Mouse (Mus musculus) midbrain, embryonic 16.5 days (tissue): ENCODE results near the gene Zfpm1. TPM values are rescaled to one million over a fixed set of nuclear protein-coding genes. Genes with fewer than 3 reads are reported as not detected.

ENCODE experiments used
- ATAC-seq: fragments of 200-750 bp; cut with Nextera tagmentation; 2 replicates; pipeline ENCODE4 v1.8.0; 2017; ENCODE audit warnings: moderate TSS enrichment
- H3K27ac ChIP-seq: fragments of 300-500 bp; sonication (generic); 2 replicates; pipeline ENCODE4 v1.5.1; 2014; ENCODE audit warnings: mild to moderate bottlenecking, low read length, mixed read lengths
- H3K27me3 ChIP-seq: fragments of 300-500 bp; sonication (generic); 2 replicates; pipeline ENCODE4 v1.6.1; 2014; ENCODE audit warnings: low read depth, low read length, mixed read lengths; ENCODE audit not compliant: control insufficient read depth, insufficient read depth
- H3K36me3 ChIP-seq: fragments of 300-500 bp; sonication (generic); 2 replicates; pipeline ENCODE4 v1.6.1; 2014; ENCODE audit warnings: mild to moderate bottlenecking, low read length, moderate library complexity, mixed read lengths; ENCODE audit not compliant: control insufficient read depth, insufficient read depth
- H3K4me1 ChIP-seq: fragments of 300-500 bp; sonication (generic); 2 replicates; pipeline ENCODE4 v1.6.1; 2014; ENCODE audit warnings: mild to moderate bottlenecking, low read length, mixed read lengths; ENCODE audit not compliant: control insufficient read depth, insufficient read depth
- H3K4me2 ChIP-seq: fragments of 300-500 bp; sonication (generic); 2 replicates; pipeline ENCODE4 v1.6.1; 2014; ENCODE audit warnings: mild to moderate bottlenecking, low read length, mixed read lengths
- H3K4me3 ChIP-seq: fragments of 300-500 bp; sonication (generic); 2 replicates; pipeline ENCODE4 v1.5.1; 2014; ENCODE audit warnings: low read depth, mild to moderate bottlenecking, low read length, moderate library complexity, mixed read lengths
- H3K9ac ChIP-seq: fragments of 300-500 bp; sonication (generic); 2 replicates; pipeline ENCODE4 v1.6.1; 2014; ENCODE audit warnings: low read depth, low read length, mixed read lengths
- H3K9me3 ChIP-seq: fragments of 300-500 bp; sonication (generic); replicated peaks from 2 replicates; pipeline ENCODE4 v1.6.1; 2014; ENCODE audit warnings: mild to moderate bottlenecking, low read length, mixed read lengths; ENCODE audit not compliant: control insufficient read depth, poor library complexity, severe bottlenecking
- WGBS: fragments of 180-500 bp; shearing (Covaris S2); extraction: QIAGEN DNeasy Blood & Tissue Kit; methylation state at CpG from one replicate; pipeline ENCODE4 v1.1.7; 2014; 5-methylcytosine and 5-hydroxymethylcytosine counted together
- polyA plus RNA-seq: library from polyadenylated mRNA; unstranded; fragments of >200 nt; fragmentation: Nextera tagmentation; extraction: Ambion mirVana; gene quantifications from 2 replicates; pipeline ENCODE4 v1.2.1, GENCODE M21; 2015

Gene Zfpm1
- polyA plus RNA-seq, 1 experiment from 2014 or later = 0.77 TPM

- Histone ChIP-seq H3K4me3 (no peak overlapping the region), H3K4me2 (no peak overlapping the region), H3K27ac (no peak overlapping the region), H3K4me1 (peaks cover 10% of the 10 kb centered on the region; the same call in 1 of the 2 replicates), H3K9me3 (no peaks in the 10 kb centered on the region), H3K36me3 (no peaks in the 10 kb centered on the region), H3K9ac (no peak overlapping the region), H3K27me3 (peaks cover 33% of the 10 kb centered on the region)
- WGBS = 72% methylated on average over 6 of the region's 6 CpGs
- no peak for ATAC-seq
Observed at GRCm38 (mm10) chr8:122332753-122333506, 51.0 kb downstream of the Zfpm1 start.

- Histone ChIP-seq H3K27me3 (peaks cover 39% of the 10 kb centered on the region), H3K9ac (no peak overlapping the region), H3K4me3 (no peak overlapping the region), H3K27ac (no peak overlapping the region), H3K9me3 (no peaks in the 10 kb centered on the region), H3K4me1 (peaks cover 10% of the 10 kb centered on the region; the same call in 1 of the 2 replicates), H3K4me2 (no peak overlapping the region), H3K36me3 (no peaks in the 10 kb centered on the region)
- ATAC-seq = no peak
- WGBS = 82% methylated on average over 7 of the region's 7 CpGs
Observed at GRCm38 (mm10) chr8:122333531-122333930, 51.6 kb downstream of the Zfpm1 start.

GRCm38 (mm10) chr8:122334791-122335490 lies 53.0 kb downstream of the Zfpm1 start:
- peak overlapping the region; percentile 65; the same call in 1 of the 2 replicates for H3K4me2 ChIP-seq
- H3K4me3 ChIP-seq = no peak overlapping the region
- no peak overlapping the region for H3K9ac ChIP-seq
- peaks cover 6% of the 10 kb centered on the region; the same call in 1 of the 2 replicates for H3K4me1 ChIP-seq
- 87% methylated on average over 13 of the region's 13 CpGs for WGBS
- H3K27ac ChIP-seq = no peak overlapping the region
- peaks cover 40% of the 10 kb centered on the region for H3K27me3 ChIP-seq
- H3K36me3 ChIP-seq = no peaks in the 10 kb centered on the region
- H3K9me3 ChIP-seq = no peaks in the 10 kb centered on the region
- ATAC-seq = no peak

GRCm38 (mm10) chr8:122335638-122336250 lies 53.8 kb downstream of the Zfpm1 start:
- ATAC-seq = peak; percentile 39
- Histone ChIP-seq H3K4me3 (peak overlapping the region; percentile 61), H3K4me1 (peaks cover 6% of the 10 kb centered on the region; the same call in 1 of the 2 replicates), H3K9ac (peak overlapping the region; percentile 70), H3K4me2 (peak overlapping the region; percentile 65), H3K27me3 (peaks cover 40% of the 10 kb centered on the region), H3K9me3 (no peaks in the 10 kb centered on the region), H3K36me3 (no peaks in the 10 kb centered on the region), H3K27ac (0 out of 2 replicates have a peak overlapping the region, but pooled peaks have one; percentile 2)
- 7% methylated on average over 49 of the region's 57 CpGs for WGBS

GRCm38 (mm10) chr8:122336251-122336910 lies 54.4 kb downstream of the Zfpm1 start:
- peaks cover 6% of the 10 kb centered on the region; the same call in 1 of the 2 replicates for H3K4me1 ChIP-seq
- peaks cover 40% of the 10 kb centered on the region for H3K27me3 ChIP-seq
- ATAC-seq = peak; percentile 62
- 0 out of 2 replicates have a peak overlapping the region, but pooled peaks have one; percentile 2 for H3K27ac ChIP-seq
- peak overlapping the region; percentile 61 for H3K4me3 ChIP-seq
- H3K9ac ChIP-seq = peak overlapping the region; percentile 70
- no peaks in the 10 kb centered on the region for H3K36me3 ChIP-seq
- peak overlapping the region; percentile 65 for H3K4me2 ChIP-seq
- WGBS = 2% methylated on average over 64 of the region's 81 CpGs
- no peaks in the 10 kb centered on the region for H3K9me3 ChIP-seq

GRCm38 (mm10) chr8:122338852-122339251 lies 56.9 kb downstream of the Zfpm1 start:
- peaks cover 14% of the 10 kb centered on the region for H3K4me1 ChIP-seq
- H3K36me3 ChIP-seq = no peaks in the 10 kb centered on the region
- ATAC-seq = no peak
- H3K27me3 ChIP-seq = peaks cover 46% of the 10 kb centered on the region
- no peak overlapping the region for H3K4me3 ChIP-seq
- 47% methylated on average over 6 of the region's 6 CpGs for WGBS
- no peak overlapping the region for H3K27ac ChIP-seq
- no peak overlapping the region for H3K9ac ChIP-seq
- no peaks in the 10 kb centered on the region for H3K9me3 ChIP-seq
- H3K4me2 ChIP-seq = no peak overlapping the region

- H3K27ac ChIP-seq = no peak overlapping the region
- 86% methylated on average over 3 of the region's 3 CpGs for WGBS
- ATAC-seq = no peak
- peaks cover 15% of the 10 kb centered on the region for H3K4me1 ChIP-seq
- H3K4me3 ChIP-seq = no peak overlapping the region
- no peaks in the 10 kb centered on the region for H3K36me3 ChIP-seq
- no peaks in the 10 kb centered on the region for H3K9me3 ChIP-seq
- H3K4me2 ChIP-seq = no peak overlapping the region
- H3K9ac ChIP-seq = no peak overlapping the region
- peaks cover 41% of the 10 kb centered on the region for H3K27me3 ChIP-seq
Observed at GRCm38 (mm10) chr8:122340761-122341160, 58.8 kb downstream of the Zfpm1 start.

- Histone ChIP-seq H3K9me3 (no peaks in the 10 kb centered on the region), H3K36me3 (no peaks in the 10 kb centered on the region), H3K27me3 (peaks cover 37% of the 10 kb centered on the region), H3K4me3 (no peak overlapping the region), H3K4me2 (no peak overlapping the region), H3K4me1 (peaks cover 13% of the 10 kb centered on the region), H3K9ac (no peak overlapping the region), H3K27ac (no peak overlapping the region)
- no peak for ATAC-seq
- 86% methylated on average over 6 of the region's 6 CpGs for WGBS
Observed at GRCm38 (mm10) chr8:122341790-122342189, 59.8 kb downstream of the Zfpm1 start.
